14 mouse cellular contexts compared by ENCODE assay signal in genomic region chr7:16149241-16149640, GRCm38 (mm10). TPM values are rescaled to one million over a fixed set of nuclear protein-coding genes. Genes with fewer than 3 reads are reported as not detected.
DNase-seq lines count a peak whose midpoint lies in the region; ATAC-seq and TF ChIP-seq lines count a peak whose summit lies in the region.
"Had no signal": no experiment of that assay in that cellular context is flagged by ENCODE, and none has a peak within 500 bp of the region (broad histone marks: within the 10 kb centered on the region; RNA-seq: fewer than 3 reads in every experiment).

No protein-coding gene starts in this region.

- peaks cover 8% of the 10 kb centered on the region; the same call in 1 of the 2 replicates for H3K27me3 ChIP-seq in G1E (ENCODE audit: insufficient read depth, low read length)
- H3K27me3 ChIP-seq in forebrain, postnatal 0 days (ENCODE audit: insufficient read depth, low read length): no peaks in the 10 kb centered on the region
- H3K27me3 ChIP-seq in heart, embryonic 12.5 days (replicated peaks): peaks cover 40% of the 10 kb centered on the region

- no peak overlapping the region for H3K27ac ChIP-seq in forebrain, postnatal 0 days (ENCODE audit: low read depth, low read length)
- H3K27ac ChIP-seq in heart, embryonic 12.5 days (ENCODE audit: poor library complexity, severe bottlenecking): no peak overlapping the region
- H3K27ac ChIP-seq: embryonic facial prominence, embryonic 12.5 days; limb, embryonic 12.5 days had no signal

- no peak overlapping the region for H3K9ac ChIP-seq in forebrain, postnatal 0 days
- H3K9ac ChIP-seq in heart, embryonic 12.5 days: no peak overlapping the region
- H3K9ac ChIP-seq: embryonic facial prominence, embryonic 12.5 days; limb, embryonic 12.5 days had no signal

- WGBS in forebrain, postnatal 0 days: 43% methylated on average over 5 of the region's 5 CpGs
- WGBS in heart, embryonic 12.5 days: 55% methylated on average over 5 of the region's 5 CpGs

- peak; percentile 36 for DNase-seq in G1E (ENCODE audit: low spot score)
- DNase-seq in brain, adult 2 months (ENCODE audit: low read depth, low spot score): peak; percentile 99
- DNase-seq in forebrain, postnatal 0 days: peak; percentile 58
- DNase-seq in left cerebral cortex, adult 18-20 months (ENCODE audit: low spot score in 2 of 2): peak; percentile 88 to 93
- DNase-seq in kidney, postnatal 14 days: no peak
- no peak for DNase-seq in urinary bladder, postnatal 25 days (ENCODE audit: low spot score)
- DNase-seq: adrenal gland, postnatal 25 days; retina, postnatal 1 day had no signal

- ATAC-seq in G1E (ENCODE audit: extremely low read depth, insufficient number of reproducible peaks, low FRiP score, poor library complexity, severe bottlenecking): no peak
- peak; percentile 78 for ATAC-seq in forebrain, postnatal 0 days
- ATAC-seq in activated CD4-positive, CD25-positive, alpha-beta regulatory T cell, adult 4 months: no peak
- ATAC-seq in heart, embryonic 12.5 days (ENCODE audit: insufficient number of reproducible peaks, low FRiP score): no peak
- ATAC-seq: inflammation-experienced regulatory T-cells, adult 6 months had no signal

- no peak for TF ChIP-seq CTCF in G1E (IDR thresholded peaks at IDR 0.05; ENCODE audit: low read depth, low read length)
- no peak for TF ChIP-seq CTCF in forebrain, postnatal 0 days (IDR thresholded peaks at IDR 0.05; ENCODE audit: low read depth)

- peaks cover 7% of the 10 kb centered on the region; the same call in 1 of the 2 replicates for H3K4me1 ChIP-seq in G1E (ENCODE audit: insufficient read depth, low read depth, low read length)
- H3K4me1 ChIP-seq in forebrain, postnatal 0 days (ENCODE audit: insufficient read depth): peaks cover 20% of the 10 kb centered on the region
- H3K4me1 ChIP-seq in heart, embryonic 12.5 days (replicated peaks): no peaks in the 10 kb centered on the region
- H3K4me1 ChIP-seq: embryonic facial prominence, embryonic 12.5 days; limb, embryonic 12.5 days had no signal

- H3K4me3 ChIP-seq in G1E (ENCODE audit: low read depth, low read length): no peak overlapping the region
- no peak overlapping the region for H3K4me3 ChIP-seq in forebrain, postnatal 0 days (ENCODE audit: low read depth, low read length)
- H3K4me3 ChIP-seq in heart, embryonic 12.5 days: no peak overlapping the region
- H3K4me3 ChIP-seq: embryonic facial prominence, embryonic 12.5 days; limb, embryonic 12.5 days; myocyte had no signal

- no peak overlapping the region for H3K4me2 ChIP-seq in forebrain, postnatal 0 days (ENCODE audit: low read depth)
- H3K4me2 ChIP-seq in heart, embryonic 12.5 days: no peak overlapping the region
- H3K4me2 ChIP-seq: embryonic facial prominence, embryonic 12.5 days; limb, embryonic 12.5 days had no signal

- no peaks in the 10 kb centered on the region for H3K36me3 ChIP-seq in G1E (replicated peaks)
- H3K36me3 ChIP-seq in forebrain, postnatal 0 days (ENCODE audit: insufficient read depth): peaks cover 7% of the 10 kb centered on the region; the same call in 1 of the 2 replicates
- no peaks in the 10 kb centered on the region; the same call in 1 of the 2 replicates for H3K36me3 ChIP-seq in heart, embryonic 12.5 days
- H3K36me3 ChIP-seq: limb, embryonic 12.5 days had no signal

- H3K9me3 ChIP-seq in G1E (replicated peaks): no peaks in the 10 kb centered on the region
- H3K9me3 ChIP-seq in forebrain, postnatal 0 days (ENCODE audit: low read length): no peaks in the 10 kb centered on the region
- H3K9me3 ChIP-seq in heart, embryonic 12.5 days (replicated peaks): no peaks in the 10 kb centered on the region
- H3K9me3 ChIP-seq: embryonic facial prominence, embryonic 12.5 days; limb, embryonic 12.5 days had no signal

RNA-seq across cellular contexts. Expression of gene Slc8a2, which starts 19.6 kb away (rescaled TPM):
- total RNA-seq in G1E (2014; fragmentation: Nextera tagmentation): 0.15 and 0.23 TPM in 2 replicates
- under 0.01 and 0.05 TPM in 2 replicates for total RNA-seq in G1E (2017)
- polyA plus RNA-seq in G1E (2012): 0.03 TPM in 1 of 2 replicates, not detected in the other
- 52.4 and 55.8 TPM in 2 replicates for total RNA-seq in forebrain, postnatal 0 days (2014; rRNA removed)
- polyA plus RNA-seq in forebrain, postnatal 0 days (2015; fragmentation: Nextera tagmentation; extraction: Ambion mirVana): 0.77 and 0.99 TPM in 2 replicates
- 100 to 1,000 TPM; 214 to 216 TPM for total RNA-seq in left cerebral cortex, adult 18-20 months (2021)
- not detected for polyA plus RNA-seq in activated CD4-positive, CD25-positive, alpha-beta regulatory T cell, adult 4 months (2017; shearing (Covaris generic))
- 0.28 and 0.30 TPM in 2 replicates for polyA plus RNA-seq in heart, embryonic 12.5 days (2016; fragmentation: Nextera tagmentation; extraction: Ambion mirVana)
- polyA plus RNA-seq: inflammation-experienced regulatory T-cells, adult 6 months had no signal

RNA-seq across cellular contexts. Expression of gene Meis3, which starts 25.6 kb away (rescaled TPM):
- total RNA-seq in G1E (2014; fragmentation: Nextera tagmentation): 0.60 and 3.6 TPM in 2 replicates
- 1.9 and 2.2 TPM in 2 replicates for total RNA-seq in G1E (2017)
- polyA plus RNA-seq in G1E (2012): 1.8 and 2.6 TPM in 2 replicates
- total RNA-seq in forebrain, postnatal 0 days (2014; rRNA removed): 98.6 and 100 TPM in 2 replicates
- 86.4 and 90.9 TPM in 2 replicates for polyA plus RNA-seq in forebrain, postnatal 0 days (2015; fragmentation: Nextera tagmentation; extraction: Ambion mirVana)
- 10 to 100 TPM; 39.8 to 41.7 TPM for total RNA-seq in left cerebral cortex, adult 18-20 months (2021)
- polyA plus RNA-seq in activated CD4-positive, CD25-positive, alpha-beta regulatory T cell, adult 4 months (2017; shearing (Covaris generic)): 10 to 100 TPM; 11.0 to 17.9 TPM
- polyA plus RNA-seq in heart, embryonic 12.5 days (2016; fragmentation: Nextera tagmentation; extraction: Ambion mirVana): 18.2 and 21.5 TPM in 2 replicates

RNA-seq across cellular contexts. Expression of gene Kptn, which starts 29.5 kb away (rescaled TPM):
- total RNA-seq in G1E (2014; fragmentation: Nextera tagmentation): 8.8 and 12.6 TPM in 2 replicates
- total RNA-seq in G1E (2017): 15.0 and 18.7 TPM in 2 replicates
- polyA plus RNA-seq in G1E (2012): 24.5 and 29.4 TPM in 2 replicates
- total RNA-seq in forebrain, postnatal 0 days (2014; rRNA removed): 47.4 and 53.7 TPM in 2 replicates
- polyA plus RNA-seq in forebrain, postnatal 0 days (2015; fragmentation: Nextera tagmentation; extraction: Ambion mirVana): 27.4 and 37.2 TPM in 2 replicates
- 10 to 100 TPM; 34.9 to 35.1 TPM for total RNA-seq in left cerebral cortex, adult 18-20 months (2021)
- polyA plus RNA-seq in activated CD4-positive, CD25-positive, alpha-beta regulatory T cell, adult 4 months (2017; shearing (Covaris generic)): 10 to 100 TPM; 18.6 to 21.8 TPM
- polyA plus RNA-seq in heart, embryonic 12.5 days (2016; fragmentation: Nextera tagmentation; extraction: Ambion mirVana): 29.4 and 31.0 TPM in 2 replicates

RNA-seq across cellular contexts. Expression of gene Napa, which starts 51.0 kb away (rescaled TPM):
- total RNA-seq in G1E (2014; fragmentation: Nextera tagmentation): 116 and 156 TPM in 2 replicates
- 73.6 and 86.9 TPM in 2 replicates for total RNA-seq in G1E (2017)
- 137 and 159 TPM in 2 replicates for polyA plus RNA-seq in G1E (2012)
- total RNA-seq in forebrain, postnatal 0 days (2014; rRNA removed): 159 and 270 TPM in 2 replicates
- polyA plus RNA-seq in forebrain, postnatal 0 days (2015; fragmentation: Nextera tagmentation; extraction: Ambion mirVana): 211 and 222 TPM in 2 replicates
- total RNA-seq in left cerebral cortex, adult 18-20 months (2021): 100 to 1,000 TPM; 277 to 292 TPM
- 100 to 1,000 TPM; 162 to 259 TPM for polyA plus RNA-seq in activated CD4-positive, CD25-positive, alpha-beta regulatory T cell, adult 4 months (2017; shearing (Covaris generic))
- 144 and 159 TPM in 2 replicates for polyA plus RNA-seq in heart, embryonic 12.5 days (2016; fragmentation: Nextera tagmentation; extraction: Ambion mirVana)

Comparison
In these comparisons a context has a peak if more than half of its experiments do, and no peak if none do; other contexts are left out.
1. DNase-seq: peak in G1E (single experiment), brain, adult 2 months (single experiment), forebrain, postnatal 0 days (single experiment) and left cerebral cortex, adult 18-20 months (2 of 2); none in kidney, postnatal 14 days (single experiment) and urinary bladder, postnatal 25 days (single experiment).